Mouse (Mus musculus): Measurements from ENCODE around the gene Scly.

DNA sequence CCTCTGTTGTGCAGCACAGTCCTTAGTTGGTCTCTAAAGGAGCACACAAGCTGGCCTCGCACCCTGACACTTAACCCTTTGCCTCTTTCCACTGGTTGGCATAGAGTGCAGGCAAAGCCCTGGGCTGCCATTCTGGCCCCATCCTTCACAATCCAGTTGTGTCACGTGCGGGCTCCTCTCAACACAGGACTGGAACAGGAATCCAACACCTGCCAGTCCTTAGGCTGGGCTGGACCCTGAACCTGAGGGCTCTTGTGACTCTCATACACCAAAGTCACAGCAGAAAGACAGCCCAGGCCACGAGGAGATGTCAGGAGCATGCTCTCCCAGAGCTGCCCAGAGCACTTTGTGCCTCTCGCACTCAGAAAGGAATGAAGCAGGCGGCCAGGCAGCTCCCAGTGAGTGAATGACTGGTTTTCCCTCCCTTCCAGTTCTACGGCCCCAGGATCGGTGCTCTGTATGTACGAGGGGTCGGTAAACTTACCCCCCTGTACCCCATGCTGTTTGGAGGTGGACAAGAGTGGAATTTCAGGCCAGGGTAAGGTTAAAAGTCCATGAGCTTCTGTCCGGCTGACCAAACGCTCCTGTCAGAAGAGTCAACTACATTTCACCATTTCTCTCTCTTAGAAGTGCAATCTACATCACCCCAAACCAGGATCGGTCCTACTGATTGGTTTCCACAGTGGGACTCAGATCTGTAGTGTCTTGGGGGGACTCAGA, 11.4 kb downstream of the Scly start:
- TF ChIP-seq CTCF (IDR thresholded peaks at IDR 0.05; ENCODE audit: low read depth, low read length) = no peak
- no peak for TF ChIP-seq EP300 (IDR thresholded peaks at IDR 0.05; ENCODE audit: insufficient read depth, low read depth, low read length)
- no peak for TF ChIP-seq POLR2A (IDR thresholded peaks at IDR 0.05; ENCODE audit: insufficient read depth, low read length)

All from ES-Bruce4 (cell line).